Mouse (Mus musculus): ENCODE results near the gene Yipf4. TPM values are rescaled to one million over a fixed set of nuclear protein-coding genes. Genes with fewer than 3 reads are reported as not detected.

Gene Yipf4
- polyA plus RNA-seq, 2 experiments: 35.5 to 72.0 TPM

GRCm38 (mm10) chr17:74534971-74535370 is 45.7 kb downstream of the Yipf4 start:
- 91% methylated on average over 4 of the region's 4 CpGs for WGBS
- H3K4me2 ChIP-seq (replicated peaks; ENCODE audit: low read depth, low read length, severe bottlenecking): no peak overlapping the region
- no peak for TF ChIP-seq POLR2A (IDR thresholded peaks at IDR 0.05; ENCODE audit: borderline replicate concordance, extremely low read depth, insufficient read depth, insufficient read length)
- H3K27me3 ChIP-seq (ENCODE audit: control insufficient read depth, insufficient read depth, low read length): no peaks in the 10 kb centered on the region
- ATAC-seq (ENCODE audit: low FRiP score, low read depth) (no peak), DNase-seq (ENCODE audit: low spot score) (no peak)
- H3K9ac ChIP-seq (ENCODE audit: low read depth, low read length, severe bottlenecking): no peak overlapping the region
- no peak overlapping the region for H3K4me3 ChIP-seq (replicated peaks; ENCODE audit: low read length)
- peaks cover 9% of the 10 kb centered on the region for H3K4me1 ChIP-seq (ENCODE audit: control insufficient read depth, insufficient read depth, low read length)
- H3K36me3 ChIP-seq (ENCODE audit: control insufficient read depth, insufficient read depth, low read length): no peaks in the 10 kb centered on the region
- no peaks in the 10 kb centered on the region for H3K9me3 ChIP-seq (ENCODE audit: control insufficient read depth, low read length)
- no peak overlapping the region for H3K27ac ChIP-seq (replicated peaks; ENCODE audit: low read depth, low read length)

GRCm38 (mm10) chr17:74537526-74537925 is 48.2 kb downstream of the Yipf4 start:
- no peaks in the 10 kb centered on the region for H3K36me3 ChIP-seq (ENCODE audit: control insufficient read depth, insufficient read depth, low read length)
- no peak overlapping the region for H3K4me2 ChIP-seq (replicated peaks; ENCODE audit: low read depth, low read length, severe bottlenecking)
- 83% methylated on average over 1 of the region's 1 CpGs for WGBS
- H3K4me3 ChIP-seq (replicated peaks; ENCODE audit: low read length): no peak overlapping the region
- no peaks in the 10 kb centered on the region for H3K27me3 ChIP-seq (ENCODE audit: control insufficient read depth, insufficient read depth, low read length)
- no peak for TF ChIP-seq POLR2A (IDR thresholded peaks at IDR 0.05; ENCODE audit: borderline replicate concordance, extremely low read depth, insufficient read depth, insufficient read length)
- ATAC-seq (ENCODE audit: low FRiP score, low read depth) (no peak), DNase-seq (ENCODE audit: low spot score) (no peak)
- no peaks in the 10 kb centered on the region for H3K9me3 ChIP-seq (ENCODE audit: control insufficient read depth, low read length)
- no peak overlapping the region for H3K9ac ChIP-seq (ENCODE audit: low read depth, low read length, severe bottlenecking)
- no peaks in the 10 kb centered on the region for H3K4me1 ChIP-seq (ENCODE audit: control insufficient read depth, insufficient read depth, low read length)
- no peak overlapping the region for H3K27ac ChIP-seq (replicated peaks; ENCODE audit: low read depth, low read length)

- Histone ChIP-seq H3K9me3 (ENCODE audit: control insufficient read depth, low read length) (no peaks in the 10 kb centered on the region), H3K27me3 (ENCODE audit: control insufficient read depth, insufficient read depth, low read length) (no peaks in the 10 kb centered on the region), H3K4me2 (replicated peaks; ENCODE audit: low read depth, low read length, severe bottlenecking) (no peak overlapping the region), H3K9ac (ENCODE audit: low read depth, low read length, severe bottlenecking) (no peak overlapping the region), H3K4me1 (ENCODE audit: control insufficient read depth, insufficient read depth, low read length) (no peaks in the 10 kb centered on the region), H3K4me3 (replicated peaks; ENCODE audit: low read length) (no peak overlapping the region), H3K27ac (replicated peaks; ENCODE audit: low read depth, low read length) (no peak overlapping the region), H3K36me3 (ENCODE audit: control insufficient read depth, insufficient read depth, low read length) (peaks cover 39% of the 10 kb centered on the region)
- WGBS: 89% methylated on average over 2 of the region's 2 CpGs
- DNase-seq (ENCODE audit: low spot score) (no peak), ATAC-seq (ENCODE audit: low FRiP score, low read depth) (no peak)
- TF ChIP-seq POLR2A (IDR thresholded peaks at IDR 0.05; ENCODE audit: borderline replicate concordance, extremely low read depth, insufficient read depth, insufficient read length): no peak
Measured at GRCm38 (mm10) chr17:74543615-74544014, 54.3 kb downstream of the Yipf4 start.

Other genes starting within 250 kb of the Yipf4 start
- 73.6 and 75.0 TPM in 2 replicates for gene Memo1, start 194.0 kb upstream of the Yipf4 start, polyA plus RNA-seq (2012; rRNA removed)
- 97.1 and 98.9 TPM in 2 replicates for gene Memo1, start 194.0 kb upstream of the Yipf4 start, polyA plus RNA-seq (2014; fragmentation: Nextera tagmentation; extraction: Ambion mirVana)
- gene Dpy30, start 165.5 kb upstream of the Yipf4 start, polyA plus RNA-seq (2012; rRNA removed): 99.4 and 130 TPM in 2 replicates
- gene Dpy30, start 165.5 kb upstream of the Yipf4 start, polyA plus RNA-seq (2014; fragmentation: Nextera tagmentation; extraction: Ambion mirVana): 184 and 204 TPM in 2 replicates
- gene Spast, start 150.5 kb upstream of the Yipf4 start, polyA plus RNA-seq (2012; rRNA removed): 23.7 and 24.0 TPM in 2 replicates
- 28.3 and 32.4 TPM in 2 replicates for gene Spast, start 150.5 kb upstream of the Yipf4 start, polyA plus RNA-seq (2014; fragmentation: Nextera tagmentation; extraction: Ambion mirVana)
- gene Slc30a6, start 93.9 kb upstream of the Yipf4 start, polyA plus RNA-seq (2012; rRNA removed): 38.8 and 43.8 TPM in 2 replicates
- gene Slc30a6, start 93.9 kb upstream of the Yipf4 start, polyA plus RNA-seq (2014; fragmentation: Nextera tagmentation; extraction: Ambion mirVana): 36.4 and 41.1 TPM in 2 replicates
- 0.15 and 0.16 TPM in 2 replicates for gene Nlrc4, start 30.4 kb upstream of the Yipf4 start, polyA plus RNA-seq (2012; rRNA removed)
- 0.26 and 0.50 TPM in 2 replicates for gene Nlrc4, start 30.4 kb upstream of the Yipf4 start, polyA plus RNA-seq (2014; fragmentation: Nextera tagmentation; extraction: Ambion mirVana)
- gene Birc6, start 38.8 kb downstream of the Yipf4 start, polyA plus RNA-seq (2012; rRNA removed): 96.5 and 119 TPM in 2 replicates
- gene Birc6, start 38.8 kb downstream of the Yipf4 start, polyA plus RNA-seq (2014; fragmentation: Nextera tagmentation; extraction: Ambion mirVana): 87.3 and 98.7 TPM in 2 replicates
- 11.7 and 17.5 TPM in 2 replicates for gene Ttc27, start 228.2 kb downstream of the Yipf4 start, polyA plus RNA-seq (2012; rRNA removed)
- gene Ttc27, start 228.2 kb downstream of the Yipf4 start, polyA plus RNA-seq (2014; fragmentation: Nextera tagmentation; extraction: Ambion mirVana): 23.3 and 24.4 TPM in 2 replicates